Mouse (Mus musculus): ENCODE measurements around the gene Coa5. TPM values are rescaled to one million over a fixed set of nuclear protein-coding genes. Genes with fewer than 3 reads are reported as not detected.

Gene Coa5
- polyA plus RNA-seq, 1 experiment from 2014 or later = 63.1 TPM

DNA sequence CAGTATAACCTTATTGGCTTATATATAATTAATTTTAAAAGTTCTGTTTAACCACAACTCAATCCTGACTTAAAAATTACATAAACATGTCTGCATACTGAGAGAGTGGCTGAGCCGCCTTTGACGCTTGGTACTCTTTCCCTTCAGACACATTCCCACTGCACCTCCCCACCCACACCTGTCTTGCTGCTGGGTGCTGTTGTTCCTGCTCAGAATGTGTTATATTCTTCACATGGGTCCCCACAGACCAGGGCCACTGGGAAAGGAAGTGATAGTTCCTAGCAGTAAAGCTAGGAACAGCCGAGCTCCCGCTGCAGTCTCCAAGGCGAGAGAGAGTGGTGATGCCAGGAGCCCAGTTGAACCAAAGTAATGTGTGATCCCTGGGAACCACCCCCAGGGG is 51.8 kb downstream of the Coa5 start:
- Histone ChIP-seq H3K4me3 (no peak overlapping the region), H3K36me3 (0 out of 2 replicates have a peak, but pooled peaks cover 3% of the 10 kb centered on the region), H3K9me3 (replicated peaks) (no peaks in the 10 kb centered on the region), H3K27ac (no peak overlapping the region), H3K27me3 (ENCODE audit: low read depth, poor library complexity, severe bottlenecking) (no peaks in the 10 kb centered on the region), H3K4me1 (peaks cover 25% of the 10 kb centered on the region)
- 92% methylated on average over 5 of the region's 5 CpGs for WGBS
- DNase-seq (ENCODE audit: low spot score) = no peak

DNA sequence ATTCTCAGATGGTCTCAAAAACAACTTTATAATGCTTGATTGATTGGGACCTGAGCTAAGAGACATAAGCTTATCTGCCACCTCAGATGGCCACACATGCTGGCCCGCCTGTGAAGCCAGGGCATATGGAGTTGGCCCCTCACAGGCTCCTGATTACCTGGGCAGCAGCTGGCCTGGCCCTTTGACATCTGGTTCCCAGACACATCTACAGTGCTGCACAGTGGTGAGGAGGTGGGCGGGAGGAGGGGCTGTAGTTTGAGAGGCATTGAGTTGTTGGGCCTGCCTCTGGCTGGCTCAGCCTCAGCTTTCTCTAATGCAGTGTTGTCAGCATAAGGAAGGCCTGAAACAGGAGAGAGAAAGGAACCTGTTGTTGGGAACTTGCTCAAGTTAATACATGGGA is 53.2 kb downstream of the Coa5 start:
- 50% methylated on average over 2 of the region's 2 CpGs for WGBS
- no peak overlapping the region for H3K4me3 ChIP-seq
- H3K27me3 ChIP-seq (ENCODE audit: low read depth, poor library complexity, severe bottlenecking) = no peaks in the 10 kb centered on the region
- H3K9me3 ChIP-seq (replicated peaks) = no peaks in the 10 kb centered on the region
- peaks cover 25% of the 10 kb centered on the region for H3K4me1 ChIP-seq
- DNase-seq (ENCODE audit: low spot score) = peak; percentile 72
- 0 out of 2 replicates have a peak, but pooled peaks cover 3% of the 10 kb centered on the region for H3K36me3 ChIP-seq
- peak overlapping the region; percentile 66; the same call in 1 of the 2 replicates for H3K27ac ChIP-seq

DNA sequence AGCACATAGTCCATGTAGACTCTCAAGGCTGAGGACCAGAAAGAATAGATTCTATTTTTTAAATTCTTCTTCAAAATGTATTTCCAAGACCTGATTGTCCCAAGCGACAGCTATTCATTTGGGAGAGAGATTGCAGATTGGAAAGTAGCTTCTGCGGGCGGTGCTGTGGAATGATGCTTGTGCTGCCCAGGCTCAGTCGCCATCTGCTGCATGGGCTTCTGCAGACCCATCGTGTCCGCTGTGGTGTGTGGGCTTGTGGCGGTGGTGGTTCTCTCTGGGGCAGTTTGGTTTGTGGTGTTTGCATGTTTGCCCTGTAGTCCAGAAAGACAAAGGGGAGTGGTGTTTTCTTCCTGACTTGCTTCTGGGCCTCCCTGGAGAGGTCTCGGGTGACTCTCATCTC is 53.7 kb downstream of the Coa5 start:
- Histone ChIP-seq H3K27ac (peak overlapping the region; percentile 66; the same call in 1 of the 2 replicates), H3K27me3 (ENCODE audit: low read depth, poor library complexity, severe bottlenecking) (no peaks in the 10 kb centered on the region), H3K4me1 (peaks cover 25% of the 10 kb centered on the region), H3K4me3 (no peak overlapping the region), H3K9me3 (replicated peaks) (no peaks in the 10 kb centered on the region), H3K36me3 (0 out of 2 replicates have a peak, but pooled peaks cover 3% of the 10 kb centered on the region)
- WGBS = 89% methylated on average over 8 of the region's 8 CpGs
- no peak for DNase-seq (ENCODE audit: low spot score)

DNA sequence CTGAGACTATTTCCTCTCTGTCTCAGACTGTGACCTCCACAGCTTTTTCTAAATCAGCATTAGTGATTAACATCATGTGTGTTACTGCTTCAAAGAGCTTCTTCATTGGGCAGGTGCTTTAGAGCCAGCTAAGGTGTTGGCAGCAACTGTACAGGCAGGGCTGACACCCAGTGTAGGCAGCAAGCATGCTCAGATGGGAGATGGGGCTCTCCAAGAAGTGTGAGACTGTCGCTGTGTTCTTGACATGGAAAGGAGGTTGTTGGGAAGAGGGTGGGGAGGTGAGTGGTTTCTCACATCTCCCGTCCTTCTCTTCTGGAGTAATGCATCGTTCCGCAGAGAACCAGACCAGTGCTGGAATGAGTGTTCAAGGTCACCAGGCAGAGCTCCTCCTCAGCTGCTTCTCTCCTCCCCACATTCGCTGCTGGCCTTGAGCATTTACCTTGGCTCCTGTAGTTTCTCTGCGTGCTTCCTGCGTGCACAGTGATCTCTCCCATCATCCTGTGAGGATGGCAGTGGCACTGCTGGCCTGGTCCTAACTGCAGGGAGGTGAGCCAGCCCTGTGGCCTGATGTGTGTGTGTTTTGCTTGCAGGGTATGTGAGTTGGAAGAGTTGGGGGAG is 61.0 kb downstream of the Coa5 start:
- peaks cover 13% of the 10 kb centered on the region for H3K36me3 ChIP-seq
- H3K4me1 ChIP-seq = no peaks in the 10 kb centered on the region
- H3K4me3 ChIP-seq = no peak overlapping the region
- DNase-seq (ENCODE audit: low spot score) = no peak
- no peaks in the 10 kb centered on the region for H3K9me3 ChIP-seq (replicated peaks)
- H3K27me3 ChIP-seq (ENCODE audit: low read depth, poor library complexity, severe bottlenecking) = no peaks in the 10 kb centered on the region
- H3K27ac ChIP-seq = no peak overlapping the region
- WGBS = 88% methylated on average over 7 of the region's 7 CpGs

DNA sequence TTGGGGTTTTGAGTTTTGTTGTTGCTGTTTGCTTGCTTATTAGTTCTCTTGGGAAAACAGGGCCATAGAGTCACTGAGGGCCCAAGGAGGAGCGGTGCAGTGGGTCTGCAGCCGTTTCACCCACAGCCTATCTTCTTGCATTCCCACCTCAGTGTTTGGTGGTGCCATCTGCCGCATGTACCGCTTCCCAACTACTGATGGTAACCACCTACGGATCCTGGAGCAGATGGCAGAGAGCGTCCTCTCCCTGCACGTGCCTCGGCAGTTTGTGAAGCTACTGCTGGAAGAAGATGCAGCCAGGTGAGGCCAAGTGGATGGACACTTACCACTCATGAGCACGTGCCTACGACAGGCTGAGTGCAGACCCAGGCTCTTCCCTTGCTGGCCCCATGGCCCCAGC is 61.8 kb downstream of the Coa5 start:
- no peak for DNase-seq (ENCODE audit: low spot score)
- Histone ChIP-seq H3K4me3 (no peak overlapping the region), H3K27me3 (ENCODE audit: low read depth, poor library complexity, severe bottlenecking) (no peaks in the 10 kb centered on the region), H3K27ac (no peak overlapping the region), H3K4me1 (no peaks in the 10 kb centered on the region), H3K36me3 (peaks cover 13% of the 10 kb centered on the region), H3K9me3 (replicated peaks) (no peaks in the 10 kb centered on the region)
- WGBS = 93% methylated on average over 10 of the region's 10 CpGs

Other genes with a start within 250 kb of the Coa5 start
- gene Cnga3, start 215.7 kb downstream of the Coa5 start, polyA plus RNA-seq (2016; fragmentation: Nextera tagmentation; extraction: Ambion mirVana) = not detected in 2 replicates
- 7.9 and 11.3 TPM in 2 replicates for gene Inpp4a, start 130.2 kb downstream of the Coa5 start, polyA plus RNA-seq (2016; fragmentation: Nextera tagmentation; extraction: Ambion mirVana)
- 102 and 115 TPM in 2 replicates for gene Unc50, start within 50 bp of the Coa5 start, polyA plus RNA-seq (2016; fragmentation: Nextera tagmentation; extraction: Ambion mirVana)
- gene Mgat4a, start 110.9 kb upstream of the Coa5 start, polyA plus RNA-seq (2016; fragmentation: Nextera tagmentation; extraction: Ambion mirVana) = 3.0 and 4.2 TPM in 2 replicates

All from limb, embryonic 10.5 days (tissue).